Mouse (Mus musculus) liver, embryonic 14.5 days (tissue): ENCODE measurements around the gene Ppbp.

ENCODE experiments used
- CTCF ChIP-seq: IDR thresholded peaks from 2 replicates; pipeline ENCODE4 v1.5.1; 2016; ENCODE audit warnings: antibody characterized with exemption, low read depth, control low read depth
- EP300 ChIP-seq: IDR thresholded peaks from 2 replicates; pipeline ENCODE4 v1.6.1; 2016; ENCODE audit warnings: antibody characterized with exemption, low read depth

DNA sequence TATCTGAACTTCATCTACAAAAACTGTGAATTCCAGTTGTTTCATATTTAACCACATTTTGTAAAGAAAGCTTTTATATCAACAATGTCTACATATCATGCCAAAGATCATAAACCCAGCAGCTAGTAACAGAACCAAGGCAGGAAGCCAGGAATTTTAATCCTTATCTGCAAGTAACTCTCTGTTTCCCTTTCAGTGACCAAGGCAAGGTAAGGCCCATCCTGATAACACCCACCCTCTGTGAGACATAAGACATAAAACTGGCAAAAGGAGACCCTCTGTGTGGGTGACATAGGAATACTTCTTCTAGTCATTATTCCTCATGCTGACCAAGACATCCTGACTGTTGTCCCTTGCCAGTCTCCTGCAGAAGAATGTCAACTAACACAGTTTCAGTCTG lies 36.3 kb downstream of the Ppbp start:
- no peak for TF ChIP-seq CTCF
- no peak for TF ChIP-seq EP300
